Mouse (Mus musculus) ovary, postnatal 14 days (tissue): ENCODE results near the gene Npcd.
"Not testable (repeated sequence)": the region's sequence is repeated elsewhere in the genome, so short reads cannot be mapped to it uniquely, and the experiment has no call there.

Experiments
- DNase-seq: peaks from one replicate; pipeline ENCODE4 v3.0.0; 2022; ENCODE audit warnings: low spot score

The Npcd gene

GRCm38 (mm10) chr15:79830388-79830787, 3.6 kb downstream of the Npcd start:
- peak; percentile 79 for DNase-seq

GRCm38 (mm10) chr15:79829431-79829830, 4.6 kb downstream of the Npcd start:
- no peak for DNase-seq

- DNase-seq: peak; percentile 44
Measured at GRCm38 (mm10) chr15:79828366-79829035, 5.5 kb downstream of the Npcd start.

GRCm38 (mm10) chr15:79827778-79828210, 6.2 kb downstream of the Npcd start:
- DNase-seq: no peak

- DNase-seq: no peak
Measured at GRCm38 (mm10) chr15:79827061-79827777, 6.8 kb downstream of the Npcd start.

GRCm38 (mm10) chr15:79826221-79826935, 7.7 kb downstream of the Npcd start:
- no peak for DNase-seq

DNA sequence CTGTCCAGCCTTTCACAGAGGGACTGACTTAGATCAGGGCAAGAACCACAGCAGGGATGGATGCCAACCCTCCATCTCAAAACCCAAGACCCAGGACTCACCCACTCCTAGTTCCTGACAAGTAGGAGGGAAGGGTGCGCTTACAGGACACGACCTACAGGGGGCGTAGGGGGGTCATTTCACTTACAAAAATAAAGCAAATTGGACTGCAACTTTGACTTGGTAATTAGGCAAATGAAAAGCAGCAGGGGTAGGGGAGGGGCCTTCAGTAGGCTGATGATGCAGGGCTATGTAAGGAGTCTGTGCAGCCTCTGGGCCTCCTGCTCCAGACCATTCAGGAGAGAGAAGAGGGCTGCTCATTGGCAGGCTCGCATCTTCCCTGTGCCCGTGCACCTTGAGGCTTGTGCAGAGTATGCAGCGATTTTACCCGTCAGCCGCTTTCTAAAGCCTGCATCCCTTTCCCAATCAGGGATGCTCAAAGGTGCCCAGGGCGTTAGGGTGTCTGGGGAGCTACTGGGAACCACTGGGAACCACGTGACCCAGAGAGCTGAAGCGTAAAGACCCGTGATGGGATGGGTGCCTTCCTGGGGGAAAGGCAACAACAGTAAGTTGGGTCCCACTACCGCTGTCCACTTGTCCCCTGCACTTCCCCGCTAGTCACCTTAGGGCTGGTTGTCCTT, 8.8 kb downstream of the Npcd start:
- no peak for DNase-seq

- DNase-seq: no peak
Measured at GRCm38 (mm10) chr15:79823588-79824280, 10.3 kb downstream of the Npcd start.

DNA sequence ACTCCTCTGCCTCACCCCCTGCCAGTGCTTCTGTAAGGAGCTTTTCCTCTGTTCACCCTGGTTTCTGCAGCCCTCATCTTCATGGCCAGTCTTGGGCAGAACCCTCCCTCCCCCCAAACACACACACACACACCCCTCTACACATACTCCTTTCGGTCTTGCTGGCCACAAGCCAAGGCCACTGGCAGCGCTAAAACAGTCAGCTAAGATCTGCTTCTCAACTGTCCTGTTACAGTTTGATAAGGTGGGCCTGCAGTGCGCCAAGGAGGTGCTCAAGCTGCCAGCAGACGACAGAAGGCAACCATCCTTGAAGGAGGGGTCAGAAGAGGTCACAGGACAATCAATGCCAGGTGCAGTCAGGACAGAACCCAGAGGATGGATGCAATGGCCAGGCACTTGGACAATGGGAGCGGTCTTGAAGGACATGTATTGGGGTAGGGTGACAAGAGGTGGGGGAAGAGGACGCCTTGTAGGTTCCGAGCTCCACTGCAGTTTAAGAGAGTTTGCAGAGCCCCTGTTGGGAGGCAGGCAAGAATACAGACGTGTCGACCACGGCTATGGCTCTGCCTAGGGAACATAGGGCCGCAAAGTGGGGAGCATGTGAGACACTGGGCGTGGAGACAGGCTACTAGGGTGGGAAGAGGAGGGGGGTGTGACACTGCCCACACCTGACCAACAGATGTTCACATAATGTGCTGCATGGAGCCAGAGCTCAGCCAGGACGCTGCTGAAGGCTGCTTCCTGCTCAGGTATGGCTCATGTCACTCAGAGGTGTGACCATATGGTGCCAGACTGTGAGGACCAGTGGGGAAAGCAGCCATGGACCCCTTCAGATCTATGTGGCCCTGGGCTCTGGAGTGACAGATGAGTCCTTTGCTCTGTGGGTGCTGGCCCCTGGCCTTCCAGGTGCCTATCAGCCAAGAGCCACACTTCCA, 11.5 kb downstream of the Npcd start:
- peak; percentile 36 for DNase-seq

DNA sequence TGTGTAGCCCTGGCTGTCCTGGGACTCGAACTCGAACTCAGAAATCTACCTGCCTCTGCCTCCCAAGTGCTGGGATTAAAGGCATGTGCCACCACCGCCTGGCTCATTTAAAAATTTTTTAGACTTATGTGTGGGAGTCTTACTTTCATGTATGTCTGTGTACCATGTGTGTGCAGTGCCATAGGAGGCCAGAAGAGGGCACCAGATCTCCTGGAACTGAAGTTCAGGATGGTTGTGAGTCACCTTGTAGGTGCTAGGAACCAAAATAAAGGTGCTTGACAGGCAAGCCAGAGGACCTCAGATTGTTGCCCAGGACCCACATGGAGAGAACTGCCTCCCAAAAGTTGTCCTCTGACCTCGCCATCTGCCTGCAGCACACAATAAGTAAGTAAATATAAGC, 15.7 kb downstream of the Npcd start:
- DNase-seq: no peak

- no peak for DNase-seq
Measured at GRCm38 (mm10) chr15:79813666-79814258, 20.3 kb downstream of the Npcd start.

- DNase-seq: not testable (repeated sequence)
Measured at GRCm38 (mm10) chr15:79812840-79813239, 21.2 kb downstream of the Npcd start.

GRCm38 (mm10) chr15:79810997-79811396, 23.0 kb downstream of the Npcd start:
- DNase-seq: no peak

DNA sequence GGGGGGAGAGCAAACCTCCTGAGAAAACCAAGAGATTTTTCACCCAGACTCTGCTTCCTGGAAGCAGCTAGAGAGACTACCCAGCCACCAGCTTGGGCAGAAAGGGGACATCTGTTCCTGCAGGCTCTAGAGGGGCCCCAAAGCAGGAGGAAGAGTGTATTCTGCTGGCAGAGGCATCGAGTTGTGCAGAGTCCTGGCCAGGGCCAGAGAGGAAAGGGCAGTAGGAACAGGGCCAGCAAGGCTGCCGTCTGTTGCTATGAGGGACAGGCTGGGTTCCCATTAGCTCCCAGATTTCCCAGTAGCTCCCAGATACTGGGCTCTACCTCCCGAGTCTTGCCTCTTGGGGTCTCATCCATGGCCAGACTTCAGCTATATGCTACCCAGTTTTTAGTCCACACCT, 24.0 kb downstream of the Npcd start:
- no peak for DNase-seq

DNA sequence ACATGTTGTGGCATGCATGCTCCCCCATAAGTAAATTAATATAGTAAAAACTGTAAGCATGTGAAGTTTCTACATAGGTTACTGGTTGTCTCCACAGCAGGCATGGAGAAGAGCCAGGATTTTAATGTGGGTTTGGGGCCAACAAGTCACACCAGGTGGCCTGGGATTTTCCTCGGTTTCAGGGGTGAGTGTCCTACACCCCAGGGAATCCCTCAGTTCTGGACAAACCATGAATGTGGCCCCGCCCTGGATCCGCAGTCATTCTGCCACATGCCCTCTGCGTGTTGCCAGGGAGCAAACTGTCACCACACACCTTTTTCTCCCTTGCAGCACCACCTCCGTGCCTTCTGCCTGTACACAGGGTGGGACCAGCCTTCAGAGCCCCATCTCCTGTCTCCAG, 25.4 kb downstream of the Npcd start:
- no peak for DNase-seq

GRCm38 (mm10) chr15:79808114-79808513, 25.9 kb downstream of the Npcd start:
- DNase-seq: peak; percentile 22

DNA sequence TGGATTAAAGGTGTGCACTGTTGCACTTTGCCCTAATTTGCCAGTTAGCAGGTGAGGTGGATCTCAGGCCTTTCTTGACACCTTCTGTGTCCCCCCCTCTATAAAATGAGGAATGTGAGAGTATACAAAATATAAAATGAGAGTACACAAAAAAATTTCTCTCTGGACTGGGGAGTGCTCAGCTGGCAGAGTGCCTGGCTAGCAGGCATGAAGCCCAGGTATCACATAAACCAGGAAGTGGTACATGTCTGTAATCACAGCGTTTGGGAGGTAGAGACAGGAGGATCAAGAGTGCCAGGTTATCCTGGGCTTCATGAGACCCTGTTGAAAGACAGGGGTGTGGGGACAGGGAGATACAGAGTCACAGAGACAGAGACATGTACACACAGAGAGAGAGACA, 27.0 kb downstream of the Npcd start:
- no peak for DNase-seq

DNA sequence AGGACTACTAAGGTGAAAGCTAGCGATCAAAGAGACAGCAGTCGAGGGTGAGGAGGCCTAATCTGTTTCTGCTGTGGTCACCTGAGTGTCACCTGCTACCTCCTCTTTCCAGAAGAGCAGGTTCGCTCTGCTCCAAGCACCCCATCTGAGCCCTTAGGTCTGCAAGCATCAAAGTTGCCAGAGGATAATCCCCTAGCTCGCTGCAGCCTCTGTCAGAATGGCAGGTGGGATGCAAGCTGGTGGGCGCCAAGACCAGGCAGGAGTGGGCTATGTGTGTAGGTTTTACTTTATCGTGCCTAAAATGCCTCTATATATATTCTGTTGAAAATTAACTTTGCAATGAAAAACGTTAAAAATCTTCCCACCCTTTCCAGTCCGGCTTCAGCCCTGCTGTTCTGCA, 28.8 kb downstream of the Npcd start:
- DNase-seq: no peak

GRCm38 (mm10) chr15:79804352-79805071, 29.5 kb downstream of the Npcd start, which contains the start of gene Nptxr:
Gene Nptxr (minus strand): TSS chr15:79804766.
- DNase-seq: peak; percentile 50
